Mouse (Mus musculus) brown adipose tissue, adult 24 weeks (tissue): ENCODE measurements around the gene Gnb3. TPM values are rescaled to one million over a fixed set of nuclear protein-coding genes. Genes with fewer than 3 reads are reported as not detected.
"Not testable (repeated sequence)": the region's sequence is repeated elsewhere in the genome, so short reads cannot be mapped to it uniquely, and the experiment has no call there.

Source experiments
- H3K27ac ChIP-seq: fragments of 200-500 bp; replicated peaks from 2 replicates; pipeline ENCODE4 v1.5.1; 2012; ENCODE audit warnings: low read depth, mild to moderate bottlenecking, low read length
- H3K4me1 ChIP-seq: fragments of 200-500 bp; 2 replicates; pipeline ENCODE4 v1.6.1; 2012; ENCODE audit warnings: low read length, mixed read lengths; ENCODE audit not compliant: control insufficient read depth, insufficient read depth, insufficient read length
- H3K4me3 ChIP-seq: fragments of 200-500 bp; 2 replicates; pipeline ENCODE4 v1.5.1; 2012; ENCODE audit warnings: low read depth, mild to moderate bottlenecking, low read length, moderate library complexity; ENCODE audit not compliant: insufficient read depth
- polyA plus RNA-seq: library from polyadenylated mRNA; stranded (reverse); fragments of >200 nt; gene quantifications from 2 replicates; pipeline ENCODE4 v1.2.4, GENCODE M21; 2012; ENCODE audit not compliant: missing spikeins, insufficient read depth, insufficient read length

Gnb3 gene
- polyA plus RNA-seq, 1 experiment: not detected

- Histone ChIP-seq H3K4me3 (no peak overlapping the region), H3K4me1 (no peaks in the 10 kb centered on the region), H3K27ac (no peak overlapping the region)
These were observed 4.5 kb downstream of the Gnb3 start for GRCm38 (mm10) chr6:124835531-124835930.

DNA sequence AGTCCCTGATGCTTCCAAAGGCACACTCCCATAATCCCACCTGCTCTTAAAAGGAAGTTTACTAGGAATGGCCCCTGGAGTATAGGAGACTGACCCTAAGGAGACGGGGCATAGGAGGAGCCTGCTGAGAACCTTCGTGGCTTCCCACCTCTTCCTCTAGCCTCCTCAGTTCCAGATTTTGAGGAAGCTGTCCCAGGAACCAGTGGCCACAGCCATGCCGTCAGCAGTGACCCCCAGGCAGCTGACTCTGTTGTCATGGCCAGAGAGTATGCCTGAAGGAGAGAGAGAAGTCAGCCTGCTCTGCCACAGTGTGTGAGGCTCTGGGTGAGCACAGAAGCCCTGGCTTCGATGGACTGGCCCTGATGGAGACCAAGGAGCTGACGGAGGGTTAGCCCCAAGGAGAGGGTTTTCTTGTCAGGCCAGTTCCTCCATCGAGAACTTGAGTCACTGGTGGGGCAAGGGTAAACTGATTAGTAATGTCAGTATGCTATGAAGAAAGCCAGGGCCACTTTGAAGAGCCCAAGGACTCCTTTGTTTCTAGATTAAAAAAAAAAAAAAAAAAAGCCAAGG, 5.5 kb downstream of the Gnb3 start:
- 0 out of 2 replicates have a peak, but pooled peaks cover 3% of the 10 kb centered on the region for H3K4me1 ChIP-seq
- H3K27ac ChIP-seq: peak overlapping the region; percentile 57
- H3K4me3 ChIP-seq: no peak overlapping the region

- H3K27ac ChIP-seq: no peak overlapping the region
- no peak overlapping the region for H3K4me3 ChIP-seq
- 0 out of 2 replicates have a peak, but pooled peaks cover 6% of the 10 kb centered on the region for H3K4me1 ChIP-seq
These were observed 8.4 kb downstream of the Gnb3 start for GRCm38 (mm10) chr6:124831649-124832048.

GRCm38 (mm10) chr6:124831199-124831598, 8.9 kb downstream of the Gnb3 start:
- not testable (repeated sequence) for H3K4me1 ChIP-seq, H3K4me3 ChIP-seq

GRCm38 (mm10) chr6:124829799-124830700, 10.0 kb downstream of the Gnb3 start:
- Histone ChIP-seq H3K27ac (peak overlapping the region; percentile 33), H3K4me1 (0 out of 2 replicates have a peak, but pooled peaks cover 6% of the 10 kb centered on the region), H3K4me3 (peak overlapping the region; percentile 64)

More at GRCm38 (mm10) chr6:124831199-124831598, 8.9 kb downstream of the Gnb3 start:
- H3K27ac ChIP-seq: not testable (repeated sequence)

DNA sequence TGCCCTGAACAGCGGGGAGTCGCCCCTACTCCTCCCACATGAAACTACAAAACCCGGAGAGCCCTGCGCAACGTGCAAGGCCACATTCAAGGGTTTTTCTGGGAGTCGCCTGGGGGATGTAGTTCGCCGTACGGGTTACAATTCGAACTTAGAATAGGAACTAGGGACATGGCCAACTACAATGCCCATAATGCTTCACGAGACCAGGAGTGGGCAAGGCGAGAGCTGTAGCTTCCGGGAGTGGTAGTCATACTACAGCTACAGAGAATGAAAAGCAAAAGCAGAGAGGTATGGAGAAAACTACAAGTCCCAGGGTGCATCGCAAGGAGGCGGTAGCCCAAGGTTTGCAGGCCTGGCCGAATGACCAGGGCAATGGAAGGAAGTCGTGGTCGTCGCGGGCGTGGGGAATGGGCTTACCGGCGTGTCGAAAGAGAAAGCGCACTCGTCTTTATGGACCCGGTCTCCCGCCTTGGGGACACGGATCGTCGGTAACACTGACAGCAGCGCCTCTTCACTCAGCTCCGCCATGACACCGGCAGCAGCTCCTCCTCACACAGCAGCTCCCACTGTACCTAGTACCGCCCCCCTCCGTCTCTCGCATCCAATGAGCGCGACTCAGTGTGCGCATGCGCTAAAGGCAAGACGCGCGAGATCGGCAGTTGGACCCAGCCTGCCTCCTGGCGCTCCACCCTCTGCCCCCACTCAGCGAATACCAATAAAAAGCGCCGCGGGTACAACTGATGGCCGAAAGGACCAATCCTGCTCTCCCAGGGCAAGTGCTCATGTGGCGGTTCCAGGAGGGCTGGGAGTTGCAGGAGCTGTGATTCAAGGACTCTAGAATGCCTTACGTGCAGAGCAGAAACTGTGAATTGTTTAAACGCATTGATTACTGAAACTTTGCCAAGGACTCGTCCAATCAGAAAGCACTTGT, 10.9 kb downstream of the Gnb3 start, which contains the start of the genes Usp5 and Cdca3:
Usp5 (minus strand) TSS at position 617 of the 931 bp plus-strand sequence.
Cdca3 (plus strand) TSS at position 680 of the 931 bp plus-strand sequence.
- H3K4me3 ChIP-seq: peak within 1 kb of the TSS; percentile 77
- 0 out of 2 replicates have a peak, but pooled peaks cover 6% of the 10 kb centered on the region for H3K4me1 ChIP-seq

GRCm38 (mm10) chr6:124828101-124828592, 11.9 kb downstream of the Gnb3 start:
- 0 out of 2 replicates have a peak, but pooled peaks cover 6% of the 10 kb centered on the region for H3K4me1 ChIP-seq
- H3K4me3 ChIP-seq: peak overlapping the region; percentile 59
- H3K27ac ChIP-seq: no peak overlapping the region

More for the DNA sequence above, 10.9 kb downstream of the Gnb3 start, which contains the start of the genes Usp5 and Cdca3:
- peak within 1 kb of the TSS; percentile 88 for H3K27ac ChIP-seq

DNA sequence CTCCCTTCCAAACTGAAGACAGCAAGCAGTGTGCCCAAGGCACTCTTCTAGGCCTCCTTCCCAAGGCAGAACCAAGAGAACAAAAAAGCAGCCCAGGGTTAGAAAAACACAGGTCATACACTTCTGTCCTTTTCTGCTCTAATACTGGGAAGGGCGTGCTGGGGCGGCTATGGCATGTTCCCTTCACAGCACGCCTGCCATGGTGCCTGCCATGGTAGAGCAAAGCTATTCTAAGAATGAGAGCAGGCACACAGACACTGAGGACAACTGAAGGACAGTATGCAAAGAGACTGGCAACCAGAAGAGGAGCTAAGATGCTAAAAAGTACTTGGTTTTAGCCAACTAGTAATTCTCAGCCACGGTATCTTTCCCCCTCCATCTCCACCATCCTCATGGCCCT, 18.0 kb downstream of the Gnb3 start:
- Histone ChIP-seq H3K27ac (no peak overlapping the region), H3K4me1 (no peaks in the 10 kb centered on the region), H3K4me3 (no peak overlapping the region)

DNA sequence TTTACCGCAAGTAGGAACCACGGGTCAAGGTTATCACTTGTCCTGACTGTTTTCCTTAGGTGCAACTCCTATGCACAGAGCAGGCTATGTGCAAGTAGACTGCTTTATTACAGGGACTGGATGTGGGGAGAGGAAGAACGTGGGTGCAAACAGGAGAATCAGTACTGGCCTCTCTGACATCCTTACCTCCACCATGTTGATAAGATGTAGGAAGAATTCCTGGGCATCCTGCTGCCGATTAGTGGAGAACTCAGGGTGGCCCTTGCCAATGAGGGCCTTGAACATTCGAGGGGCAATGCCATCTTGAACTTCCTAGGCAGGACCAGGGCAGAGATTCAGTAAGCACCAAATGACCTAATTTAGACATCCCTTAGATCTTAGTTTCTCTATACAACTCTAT, 19.2 kb downstream of the Gnb3 start:
- H3K4me3 ChIP-seq: no peak overlapping the region
- H3K4me1 ChIP-seq: no peaks in the 10 kb centered on the region
- no peak overlapping the region for H3K27ac ChIP-seq

GRCm38 (mm10) chr6:124817971-124818370, 22.1 kb downstream of the Gnb3 start:
- no peak overlapping the region for H3K4me3 ChIP-seq
- no peak overlapping the region for H3K27ac ChIP-seq
- H3K4me1 ChIP-seq: peaks cover 4% of the 10 kb centered on the region

DNA sequence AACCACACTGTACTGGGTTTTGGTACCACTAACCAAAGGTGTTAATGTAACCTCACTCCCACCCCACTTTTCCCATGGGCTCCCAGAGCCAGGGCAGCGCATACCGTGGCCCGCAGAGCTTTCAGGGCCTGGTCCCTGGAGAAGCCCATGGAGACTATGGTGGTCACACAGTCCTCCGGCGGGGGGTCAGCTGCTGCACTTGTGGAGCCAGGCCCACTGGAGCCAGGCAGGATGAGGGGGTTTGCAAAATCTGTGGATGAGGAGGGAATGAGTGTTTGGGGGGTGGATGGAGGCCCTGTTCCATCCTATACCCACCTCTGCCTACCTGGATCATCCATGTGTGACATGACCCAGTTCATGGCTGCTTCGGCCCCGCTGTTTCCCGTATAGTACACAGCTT, 22.5 kb downstream of the Gnb3 start:
- no peak overlapping the region for H3K27ac ChIP-seq
- no peak overlapping the region for H3K4me3 ChIP-seq
- H3K4me1 ChIP-seq: peaks cover 7% of the 10 kb centered on the region

GRCm38 (mm10) chr6:124817125-124817524, 22.9 kb downstream of the Gnb3 start:
- no peak overlapping the region for H3K27ac ChIP-seq
- peaks cover 7% of the 10 kb centered on the region for H3K4me1 ChIP-seq
- no peak overlapping the region for H3K4me3 ChIP-seq

- H3K27ac ChIP-seq: no peak overlapping the region
- H3K4me1 ChIP-seq: peaks cover 7% of the 10 kb centered on the region
- no peak overlapping the region for H3K4me3 ChIP-seq
These were observed 23.5 kb downstream of the Gnb3 start for GRCm38 (mm10) chr6:124816611-124817010.
